Mouse (Mus musculus) liver, embryonic 18 days (tissue): ENCODE data around the gene Tor4a. TPM values are rescaled to one million over a fixed set of nuclear protein-coding genes. Genes with fewer than 3 reads are reported as not detected.

Source experiments
- polyA plus RNA-seq: library from polyadenylated mRNA; depleted of rRNA; stranded (reverse); fragments of >200 nt; gene quantifications from 2 replicates; pipeline ENCODE4 v1.2.3, GENCODE M21; 2012; rRNA removed

Gene Tor4a
- 6.2 and 6.6 TPM in 2 replicates for polyA plus RNA-seq

DNA sequence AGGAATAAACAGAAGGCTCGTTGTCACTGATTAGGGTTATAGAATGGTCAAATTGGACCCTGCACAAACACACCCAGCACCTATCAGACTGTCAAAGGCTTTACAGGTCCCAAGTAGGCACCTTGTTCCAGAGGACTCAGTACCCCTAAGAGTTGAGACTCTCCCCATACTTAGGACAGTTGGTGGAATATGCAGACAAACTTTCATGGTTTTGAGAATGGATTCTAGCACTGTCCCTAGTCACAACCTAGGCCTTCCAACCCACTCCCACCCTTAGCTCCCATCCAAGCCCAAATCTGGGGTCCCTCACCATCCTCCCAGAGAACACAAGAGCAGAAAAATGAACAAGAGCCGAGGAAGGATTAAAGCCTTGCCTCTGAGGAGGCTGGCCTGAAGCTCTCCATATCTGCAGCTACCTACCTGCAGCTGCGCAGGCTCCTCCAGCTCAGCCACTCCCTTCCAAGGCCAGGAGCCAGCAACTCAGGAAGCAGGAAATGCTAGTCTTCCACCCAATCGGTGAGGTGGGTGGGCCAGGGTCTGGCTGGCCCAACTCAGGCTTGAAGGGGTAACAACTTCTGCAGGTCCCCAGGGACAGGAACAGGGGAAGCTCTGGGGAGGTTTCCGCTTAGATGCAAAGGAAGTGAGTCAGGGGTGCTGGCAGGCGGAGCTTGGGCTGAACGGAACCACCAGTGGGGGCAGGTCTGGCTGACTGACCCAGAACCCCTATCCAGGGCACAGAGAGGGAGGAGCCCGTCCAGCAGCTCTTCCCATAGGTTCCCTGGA is at the start of gene Tor4a:
TSS of gene Tor4a (minus strand) at position 715 of the 783 bp plus-strand sequence.

DNA sequence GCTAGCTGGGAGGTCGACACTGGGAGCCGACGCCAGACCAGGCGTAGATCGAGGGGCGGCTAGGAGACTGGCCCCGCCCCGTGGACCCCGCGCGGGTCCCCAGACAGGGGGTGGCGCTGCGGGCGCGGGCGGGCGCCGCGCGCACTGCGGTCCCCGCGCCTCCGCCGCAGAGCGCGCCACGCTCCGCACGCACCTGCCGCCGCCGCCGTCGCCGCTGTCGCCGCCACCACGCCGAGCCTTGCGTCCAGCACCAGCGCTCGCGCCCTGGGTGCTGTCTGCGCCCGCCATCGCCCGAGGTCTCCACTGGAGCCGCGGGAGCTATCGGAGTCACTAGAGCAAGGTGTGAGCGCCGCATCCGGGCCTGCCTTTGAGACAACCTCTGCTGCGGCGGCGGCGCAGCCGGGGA is 45.4 kb upstream of the Tor4a start, which contains the start of the genes Rnf208 and Cysrt1:
TSS of gene Rnf208 (plus strand) at position 155 of the 406 bp plus-strand sequence.
TSS of gene Cysrt1 (minus strand) at position 352 of the 406 bp plus-strand sequence.

DNA sequence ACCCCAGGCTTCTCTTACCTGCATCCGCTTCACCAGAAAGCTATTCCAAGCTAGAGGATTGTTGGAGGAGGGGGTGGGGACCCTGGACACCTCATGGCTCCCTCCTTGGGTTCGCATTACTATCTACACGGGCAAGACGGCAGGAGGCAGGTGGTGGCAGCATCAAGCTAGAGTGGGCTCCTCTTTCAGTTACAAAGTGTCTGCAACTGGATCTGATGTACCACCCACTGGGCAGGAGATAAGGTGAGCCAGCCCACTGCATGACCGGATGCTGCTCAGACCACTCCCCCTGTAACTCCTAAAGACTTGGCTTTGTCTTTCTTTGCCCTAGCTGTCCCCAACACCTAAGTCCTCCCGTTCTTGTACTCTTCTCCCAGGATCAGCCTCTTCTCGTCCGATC is 39.9 kb upstream of the Tor4a start, which contains the start of gene Rnf224:
TSS of gene Rnf224 (minus strand) at position 174 of the 400 bp plus-strand sequence.

DNA sequence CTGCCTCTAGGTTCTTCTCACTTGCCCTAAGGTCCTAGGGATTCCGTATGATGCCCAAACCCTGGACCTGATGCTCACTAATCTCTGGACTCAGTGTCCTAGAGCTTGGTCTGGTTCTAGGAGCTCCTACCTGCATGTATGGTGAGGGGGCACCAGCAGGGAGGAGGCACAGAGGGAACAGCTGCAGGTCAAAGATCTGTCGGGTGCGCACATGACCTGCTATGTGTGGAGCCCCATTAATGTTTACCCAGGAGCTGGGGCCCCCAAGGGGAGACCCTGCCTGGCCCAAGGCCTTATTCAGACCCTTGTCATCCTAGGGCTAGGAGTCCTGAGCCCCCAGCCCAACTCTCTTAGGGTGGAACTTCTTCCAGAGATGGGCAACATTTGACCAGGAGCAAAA is 37.4 kb upstream of the Tor4a start, which contains the start of gene Slc34a3:
TSS of gene Slc34a3 (minus strand) at position 315 of the 400 bp plus-strand sequence.

DNA sequence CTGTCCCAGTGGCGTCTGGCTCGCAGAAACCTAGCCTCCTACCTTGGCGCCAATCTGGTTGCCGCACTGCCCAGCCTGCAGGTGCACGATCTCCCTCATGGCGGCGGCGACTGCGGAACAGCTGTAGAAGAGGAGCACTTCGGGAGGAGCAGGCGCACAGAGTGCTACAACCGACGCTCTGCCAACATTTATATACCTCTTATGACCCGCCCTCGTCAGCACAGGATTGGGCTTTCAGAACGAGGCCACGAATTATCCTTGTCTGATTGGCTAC is 27.7 kb upstream of the Tor4a start, which contains the start of gene Tubb4b:
TSS of gene Tubb4b (minus strand) at position 211 of the 274 bp plus-strand sequence.

DNA sequence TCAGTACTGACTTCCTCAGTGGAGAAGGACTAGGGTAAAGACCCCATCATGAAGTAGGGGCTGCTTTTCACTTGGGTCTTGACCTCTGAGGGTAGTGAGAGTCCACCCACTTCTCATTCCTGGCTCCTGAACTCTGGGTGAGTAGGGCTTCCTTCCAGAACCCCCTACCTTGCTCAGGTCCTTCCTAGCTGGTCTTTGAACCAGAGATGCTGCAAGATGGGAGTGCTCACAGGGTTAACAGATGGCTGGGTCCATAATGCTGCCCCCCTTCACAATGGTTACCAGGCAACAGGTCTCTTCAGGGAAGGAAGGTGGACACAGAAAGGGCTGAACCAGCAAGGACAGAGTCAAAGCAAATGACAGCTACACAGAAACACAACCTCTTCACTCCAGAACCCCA is 21.8 kb upstream of the Tor4a start, which contains the start of gene Fam166a:
TSS of gene Fam166a (plus strand) at position 301 of the 400 bp plus-strand sequence.

DNA sequence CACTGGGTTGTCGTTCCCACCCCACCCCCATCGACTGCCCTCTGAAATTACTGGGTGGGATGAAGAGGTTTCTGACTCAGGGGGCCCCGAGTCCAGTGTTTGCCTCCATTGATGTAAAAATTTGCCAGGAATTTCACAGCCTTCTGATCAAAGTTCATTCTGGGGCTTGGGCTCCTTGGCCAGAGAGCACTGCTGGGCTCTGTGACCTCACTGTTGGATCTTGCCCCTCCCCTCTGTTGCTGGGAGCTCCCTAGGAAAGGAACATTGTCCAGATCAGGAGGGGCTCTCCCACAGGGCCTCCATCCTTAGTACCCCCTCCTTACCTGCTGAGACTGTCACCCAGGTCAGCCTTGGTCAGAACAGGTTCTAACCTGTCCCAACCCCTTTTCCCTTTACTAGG is 17.8 kb upstream of the Tor4a start, which contains the start of gene Stpg3:
TSS of gene Stpg3 (minus strand) at position 194 of the 400 bp plus-strand sequence.

DNA sequence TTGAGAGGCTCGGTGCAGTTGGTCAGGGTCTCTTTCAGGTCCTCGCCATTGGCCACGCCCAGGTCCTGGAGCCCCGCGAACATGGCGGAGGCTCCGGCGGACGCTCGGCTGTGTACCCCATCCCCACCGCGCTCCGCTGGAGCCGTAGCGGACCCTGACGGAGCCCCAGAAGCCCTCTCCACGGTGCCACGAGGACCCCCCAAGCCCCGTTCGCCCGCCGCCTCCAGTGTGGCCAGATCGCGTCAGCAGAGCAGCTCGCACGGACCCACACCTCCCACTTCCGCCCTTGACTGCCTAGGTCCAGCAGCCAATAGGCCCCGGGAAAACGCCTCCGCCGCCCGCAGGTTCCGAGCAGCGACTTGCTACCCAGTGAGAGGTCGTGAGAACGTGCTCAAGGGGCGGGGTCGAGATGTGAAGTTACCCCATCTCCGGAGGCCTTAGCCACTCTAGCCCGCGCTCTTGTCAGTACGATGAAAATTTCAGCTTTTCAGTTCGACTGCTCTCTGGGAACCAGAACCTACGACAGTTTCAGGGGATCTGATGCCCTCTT is 14.5 kb upstream of the Tor4a start, which contains the start of gene Nelfb:
TSS of gene Nelfb (minus strand) at position 369 of the 550 bp plus-strand sequence.

DNA sequence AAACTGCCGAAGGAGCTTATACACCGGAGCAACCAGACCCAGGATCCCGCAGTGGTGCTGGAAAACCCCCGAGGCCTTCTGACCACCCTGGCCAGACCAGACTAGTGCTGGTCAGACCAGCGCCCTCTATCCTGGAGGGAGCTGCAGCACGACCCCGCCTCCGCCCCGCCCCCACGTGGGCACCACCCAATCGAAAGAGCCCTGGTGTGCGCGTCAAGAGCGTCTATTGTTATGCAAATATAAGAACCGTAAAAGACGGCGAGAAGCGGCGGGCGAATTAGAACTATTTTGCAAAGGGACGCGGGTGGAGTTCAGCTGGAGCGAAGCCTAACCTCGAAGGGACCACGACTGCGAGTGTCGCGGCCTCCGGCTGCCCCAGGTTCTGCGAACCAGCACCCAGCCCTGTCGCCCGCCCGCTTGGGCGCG is 16.2 kb downstream of the Tor4a start, which contains the start of gene Nrarp:
TSS of gene Nrarp (plus strand) at position 281 of the 426 bp plus-strand sequence.

Other genes with a start within 250 kb of the Tor4a start
- 9.6 TPM in 2 replicates for gene Zmynd19, start 247.1 kb downstream of the Tor4a start, polyA plus RNA-seq
- 7.0 and 7.1 TPM in 2 replicates for gene Dph7, start 234.5 kb downstream of the Tor4a start, polyA plus RNA-seq
- 38.0 and 42.6 TPM in 2 replicates for gene Mrpl41, start 221.8 kb downstream of the Tor4a start, polyA plus RNA-seq
- gene Pnpla7, start 220.9 kb downstream of the Tor4a start, polyA plus RNA-seq: 18.9 and 24.4 TPM in 2 replicates
- gene Nsmf, start 142.5 kb downstream of the Tor4a start, polyA plus RNA-seq: 31.2 and 35.7 TPM in 2 replicates
- 36.7 and 53.2 TPM in 2 replicates for gene Entpd8, start 116.6 kb downstream of the Tor4a start, polyA plus RNA-seq
- 0.72 and 0.76 TPM in 2 replicates for gene Noxa1, start 101.7 kb downstream of the Tor4a start, polyA plus RNA-seq
- gene Nrarp, start 16.1 kb downstream of the Tor4a start, polyA plus RNA-seq: 2.5 and 3.5 TPM in 2 replicates
- 17.8 and 19.8 TPM in 2 replicates for gene Nelfb, start 14.6 kb upstream of the Tor4a start, polyA plus RNA-seq
- gene Stpg3, start 17.8 kb upstream of the Tor4a start, polyA plus RNA-seq: not detected in 2 replicates
- not detected in 2 replicates for gene Fam166a, start 21.9 kb upstream of the Tor4a start, polyA plus RNA-seq
- gene Tubb4b, start 27.8 kb upstream of the Tor4a start, polyA plus RNA-seq: 344 and 395 TPM in 2 replicates
- gene Slc34a3, start 37.5 kb upstream of the Tor4a start, polyA plus RNA-seq: 0.05 TPM in 1 of 2 replicates, not detected in the other
- 0.02 TPM in 1 of 2 replicates, not detected in the other for gene Rnf224, start 39.9 kb upstream of the Tor4a start, polyA plus RNA-seq
- 0.78 TPM in 2 replicates for gene Rnf208, start 45.4 kb upstream of the Tor4a start, polyA plus RNA-seq
- gene Cysrt1, start 45.6 kb upstream of the Tor4a start, polyA plus RNA-seq: not detected in 2 replicates
- gene AL732309.1, start 50.0 kb upstream of the Tor4a start, polyA plus RNA-seq: 4.5 and 4.6 TPM in 2 replicates
- gene Tmem203, start 58.6 kb upstream of the Tor4a start, polyA plus RNA-seq: 12.7 and 14.9 TPM in 2 replicates
- gene Tprn, start 65.7 kb upstream of the Tor4a start, polyA plus RNA-seq: 2.4 and 3.4 TPM in 2 replicates
- gene Ssna1, start 75.6 kb upstream of the Tor4a start, polyA plus RNA-seq: 48.3 and 51.8 TPM in 2 replicates
- 19.6 and 21.3 TPM in 2 replicates for gene Anapc2, start 75.6 kb upstream of the Tor4a start, polyA plus RNA-seq
- not detected in 2 replicates for gene Tmem210, start 91.3 kb upstream of the Tor4a start, polyA plus RNA-seq
- gene Lrrc26, start 93.0 kb upstream of the Tor4a start, polyA plus RNA-seq: 0.05 TPM in 1 of 2 replicates, not detected in the other
- 0.01 TPM in 1 of 2 replicates, not detected in the other for gene Grin1, start 122.3 kb upstream of the Tor4a start, polyA plus RNA-seq
- gene Man1b1, start 135.5 kb upstream of the Tor4a start, polyA plus RNA-seq: 5.0 and 5.1 TPM in 2 replicates
- 16.5 and 17.1 TPM in 2 replicates for gene Dpp7, start 159.5 kb upstream of the Tor4a start, polyA plus RNA-seq
- 7.3 and 8.2 TPM in 2 replicates for gene Uap1l1, start 168.8 kb upstream of the Tor4a start, polyA plus RNA-seq
- gene Sapcd2, start 175.4 kb upstream of the Tor4a start, polyA plus RNA-seq: 8.4 and 10.1 TPM in 2 replicates
- gene Entpd2, start 199.0 kb upstream of the Tor4a start, polyA plus RNA-seq: 6.0 and 7.2 TPM in 2 replicates
- 6.9 and 7.6 TPM in 2 replicates for gene Npdc1, start 202.5 kb upstream of the Tor4a start, polyA plus RNA-seq
- 0.87 and 0.96 TPM in 2 replicates for gene Fut7, start 226.4 kb upstream of the Tor4a start, polyA plus RNA-seq
- gene Abca2, start 231.8 kb upstream of the Tor4a start, polyA plus RNA-seq: 2.1 and 2.4 TPM in 2 replicates